Mouse (Mus musculus) hindbrain, embryonic 11.5 days (tissue): ENCODE results near the gene Nkd1. TPM values are rescaled to one million over a fixed set of nuclear protein-coding genes. Genes with fewer than 3 reads are reported as not detected.

Experiments used
- ATAC-seq: fragments of 200-750 bp; cut with Nextera tagmentation; 2 replicates; pipeline ENCODE4 v1.8.0; 2017; ENCODE audit warnings: mild to moderate bottlenecking, moderate TSS enrichment, moderate library complexity; ENCODE audit not compliant: low FRiP score
- DNase-seq: peaks from one replicate; pipeline ENCODE4 v3.0.0-alpha.2; 2015; ENCODE audit warnings: low spot score
- H3K27ac ChIP-seq: fragments of 300-500 bp; sonication (generic); 2 replicates; pipeline ENCODE4 v1.5.1; 2014; ENCODE audit warnings: mild to moderate bottlenecking, low read depth, low read length
- H3K27me3 ChIP-seq: fragments of 300-500 bp; sonication (generic); 2 replicates; pipeline ENCODE4 v1.6.1; 2014; ENCODE audit warnings: mild to moderate bottlenecking, low read length, moderate library complexity, mixed read lengths; ENCODE audit not compliant: control insufficient read depth, insufficient read depth
- H3K36me3 ChIP-seq: fragments of 300-500 bp; sonication (generic); 2 replicates; pipeline ENCODE4 v1.6.1; 2014; ENCODE audit warnings: mild to moderate bottlenecking, low read length, moderate library complexity, mixed read lengths; ENCODE audit not compliant: control insufficient read depth, insufficient read depth
- H3K4me1 ChIP-seq: fragments of 300-500 bp; sonication (generic); replicated peaks from 2 replicates; pipeline ENCODE4 v1.6.1; 2014; ENCODE audit warnings: low read length, mixed read lengths; ENCODE audit not compliant: control insufficient read depth, insufficient read depth
- H3K4me2 ChIP-seq: fragments of 300-500 bp; sonication (generic); replicated peaks from 2 replicates; pipeline ENCODE4 v1.6.1; 2014; ENCODE audit warnings: mild to moderate bottlenecking, low read depth, low read length
- H3K4me3 ChIP-seq: fragments of 300-500 bp; sonication (generic); 2 replicates; pipeline ENCODE4 v1.5.1; 2014; ENCODE audit warnings: low read depth, low read length
- H3K9ac ChIP-seq: fragments of 300-500 bp; sonication (generic); 2 replicates; pipeline ENCODE4 v1.6.1; 2014; ENCODE audit warnings: low read depth, low read length
- H3K9me3 ChIP-seq: fragments of 300-500 bp; sonication (generic); 2 replicates; pipeline ENCODE4 v1.6.1; 2016; ENCODE audit warnings: low read length; ENCODE audit not compliant: control insufficient read depth
- WGBS: fragments of 180-500 bp; shearing (Covaris S2); extraction: QIAGEN DNeasy Blood & Tissue Kit; methylation state at CpG from one replicate; pipeline ENCODE4 v1.1.7; 2014; 5-methylcytosine and 5-hydroxymethylcytosine counted together
- polyA plus RNA-seq: library from polyadenylated mRNA; unstranded; fragments of >200 nt; fragmentation: Nextera tagmentation; extraction: Ambion mirVana; gene quantifications from 2 replicates; pipeline ENCODE4 v1.2.1, GENCODE M21; 2014

Gene Nkd1
- polyA plus RNA-seq, 1 experiment from 2014 or later, result 89.8 TPM

GRCm38 (mm10) chr8:88512094-88512794, 8.9 kb upstream of the Nkd1 start:
- H3K4me2 ChIP-seq, result peak overlapping the region; percentile 26; the same call in 1 of the 2 replicates
- H3K27ac ChIP-seq, result peak overlapping the region; percentile 71
- ATAC-seq (peak; percentile 84), DNase-seq (peak; percentile 57)
- H3K9ac ChIP-seq, result peak overlapping the region; percentile 27; the same call in 1 of the 2 replicates
- peaks cover 6% of the 10 kb centered on the region for H3K4me1 ChIP-seq
- no peak overlapping the region for H3K4me3 ChIP-seq
- WGBS, result 2% methylated on average over 15 of the region's 15 CpGs
- no peaks in the 10 kb centered on the region for H3K9me3 ChIP-seq
- H3K27me3 ChIP-seq, result peaks cover 5% of the 10 kb centered on the region; the same call in 1 of the 2 replicates
- H3K36me3 ChIP-seq, result no peaks in the 10 kb centered on the region

GRCm38 (mm10) chr8:88518047-88518446, 3.1 kb upstream of the Nkd1 start:
- Histone ChIP-seq H3K4me2 (no peak overlapping the region), H3K27ac (no peak overlapping the region), H3K9ac (no peak overlapping the region), H3K4me1 (peaks cover 8% of the 10 kb centered on the region), H3K4me3 (no peak overlapping the region), H3K27me3 (peaks cover 6% of the 10 kb centered on the region; the same call in 1 of the 2 replicates), H3K9me3 (no peaks in the 10 kb centered on the region), H3K36me3 (no peaks in the 10 kb centered on the region)
- ATAC-seq (no peak), DNase-seq (no peak)
- WGBS, result 53% methylated on average over 9 of the region's 9 CpGs

- Histone ChIP-seq H3K9ac (no peak overlapping the region), H3K27ac (no peak overlapping the region), H3K9me3 (no peaks in the 10 kb centered on the region), H3K27me3 (0 out of 2 replicates have a peak, but pooled peaks cover 2% of the 10 kb centered on the region), H3K4me2 (no peak overlapping the region), H3K36me3 (no peaks in the 10 kb centered on the region), H3K4me3 (no peak overlapping the region), H3K4me1 (peaks cover 13% of the 10 kb centered on the region)
- DNase-seq (peak; percentile 30), ATAC-seq (no peak)
- 14% methylated on average over 13 of the region's 13 CpGs for WGBS
Measured at GRCm38 (mm10) chr8:88520381-88520780, 773 bp upstream of the Nkd1 start.

DNA sequence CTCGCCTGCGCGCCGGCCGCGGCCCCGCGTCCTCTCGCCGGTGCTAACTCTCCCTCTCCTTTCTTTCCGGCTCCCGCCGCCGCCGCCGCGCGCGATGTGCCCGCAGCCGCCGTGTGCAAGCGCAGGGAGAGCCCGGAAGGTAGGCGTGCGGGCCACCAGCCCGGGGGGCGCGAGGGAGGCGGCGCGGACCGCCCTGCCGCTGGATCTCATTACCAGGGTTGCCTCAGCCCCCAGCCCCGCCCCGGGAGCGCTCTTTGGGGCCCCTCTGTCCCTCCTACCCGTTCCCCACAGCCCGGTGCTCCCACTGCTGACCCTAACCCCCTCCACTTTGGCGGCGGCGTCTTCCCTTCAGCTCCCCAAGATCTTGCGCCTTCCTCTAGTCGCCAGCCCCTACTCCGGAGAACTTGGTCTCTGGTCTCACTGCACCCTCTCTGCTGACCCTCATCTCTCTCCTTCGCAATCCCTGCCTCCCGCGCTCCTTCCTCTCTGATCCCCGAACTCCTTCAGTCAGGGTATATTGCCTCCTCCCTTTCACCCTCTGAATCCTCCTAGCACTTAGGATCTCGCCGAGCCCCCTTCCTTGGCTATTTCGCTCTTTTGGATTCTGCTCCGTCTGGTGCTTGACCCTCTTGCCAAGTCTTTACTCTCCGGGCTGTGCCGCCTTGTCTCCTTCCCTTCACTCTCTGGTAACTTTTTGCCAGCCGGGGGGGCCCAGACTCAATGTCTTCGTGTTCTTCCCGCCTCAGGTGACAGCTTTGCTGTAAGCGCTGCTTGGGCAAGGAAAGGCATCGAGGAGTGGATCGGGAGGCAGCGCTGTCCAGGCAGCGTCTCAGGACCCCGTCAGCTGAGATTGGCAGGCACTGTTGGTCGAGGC, 624 bp downstream of the Nkd1 start:
- under 1% methylated on average over 37 of the region's 65 CpGs for WGBS
- H3K4me2 ChIP-seq, result peak overlapping the region; percentile 92
- H3K4me3 ChIP-seq, result peak overlapping the region; percentile 89
- no peaks in the 10 kb centered on the region for H3K9me3 ChIP-seq
- peaks cover 15% of the 10 kb centered on the region for H3K4me1 ChIP-seq
- peak overlapping the region; percentile 78 for H3K27ac ChIP-seq
- H3K36me3 ChIP-seq, result no peaks in the 10 kb centered on the region
- H3K27me3 ChIP-seq, result 0 out of 2 replicates have a peak, but pooled peaks cover 2% of the 10 kb centered on the region
- ATAC-seq (peak; percentile 46), DNase-seq (peak; percentile 61)
- peak overlapping the region; percentile 93 for H3K9ac ChIP-seq

GRCm38 (mm10) chr8:88522433-88523030, 1.4 kb downstream of the Nkd1 start:
- H3K27me3 ChIP-seq, result 0 out of 2 replicates have a peak, but pooled peaks cover 2% of the 10 kb centered on the region
- H3K4me1 ChIP-seq, result peaks cover 15% of the 10 kb centered on the region
- no peak for ATAC-seq
- H3K9ac ChIP-seq, result peak overlapping the region; percentile 93
- no peaks in the 10 kb centered on the region for H3K36me3 ChIP-seq
- peak overlapping the region; percentile 92 for H3K4me2 ChIP-seq
- peak; percentile 27 for DNase-seq
- WGBS, result 21% methylated on average over 5 of the region's 5 CpGs
- no peaks in the 10 kb centered on the region for H3K9me3 ChIP-seq
- H3K27ac ChIP-seq, result no peak overlapping the region
- H3K4me3 ChIP-seq, result peak overlapping the region; percentile 89

DNA sequence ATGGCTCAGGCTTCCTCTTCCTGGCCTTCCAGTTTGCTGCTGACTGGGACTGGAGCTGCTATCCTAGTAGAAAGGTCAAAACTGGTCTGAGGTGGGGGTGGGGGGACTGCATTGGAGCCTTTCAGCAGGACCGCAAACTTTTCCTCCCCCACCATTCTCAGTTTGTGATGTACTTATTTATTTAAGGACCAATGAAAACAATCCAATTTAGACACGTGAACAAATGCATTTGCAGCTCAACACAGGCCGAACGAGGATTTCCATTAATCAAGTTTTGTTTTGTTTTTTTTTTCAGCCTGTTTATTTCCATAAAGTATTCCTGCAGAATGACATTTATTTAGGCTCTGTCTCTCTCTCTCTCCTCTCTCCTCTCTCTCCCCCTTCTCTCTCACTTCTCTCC, 2.5 kb downstream of the Nkd1 start:
- H3K27ac ChIP-seq, result no peak overlapping the region
- peaks cover 15% of the 10 kb centered on the region for H3K4me1 ChIP-seq
- no peaks in the 10 kb centered on the region for H3K36me3 ChIP-seq
- peak overlapping the region; percentile 92 for H3K4me2 ChIP-seq
- peak; percentile 17 for DNase-seq
- no peak for ATAC-seq
- peak overlapping the region; percentile 89 for H3K4me3 ChIP-seq
- H3K9me3 ChIP-seq, result no peaks in the 10 kb centered on the region
- whole genome bisulfite sequencing, result 27% methylated on average over 4 of the region's 4 CpGs
- 0 out of 2 replicates have a peak, but pooled peaks cover 2% of the 10 kb centered on the region for H3K27me3 ChIP-seq
- H3K9ac ChIP-seq, result peak overlapping the region; percentile 24; the same call in 1 of the 2 replicates

GRCm38 (mm10) chr8:88524132-88524531, 3.0 kb downstream of the Nkd1 start:
- ATAC-seq (no peak), DNase-seq (peak; percentile 25)
- Histone ChIP-seq H3K27ac (peak overlapping the region; percentile 3; the same call in 1 of the 2 replicates), H3K9me3 (no peaks in the 10 kb centered on the region), H3K9ac (no peak overlapping the region), H3K4me3 (peak overlapping the region; percentile 89; the same call in 1 of the 2 replicates), H3K36me3 (no peaks in the 10 kb centered on the region), H3K4me1 (peaks cover 15% of the 10 kb centered on the region), H3K27me3 (0 out of 2 replicates have a peak, but pooled peaks cover 2% of the 10 kb centered on the region), H3K4me2 (peak overlapping the region; percentile 92)
- WGBS, result 11% methylated on average over 4 of the region's 4 CpGs

GRCm38 (mm10) chr8:88524851-88525250, 3.7 kb downstream of the Nkd1 start:
- Histone ChIP-seq H3K9me3 (no peaks in the 10 kb centered on the region), H3K4me1 (peaks cover 15% of the 10 kb centered on the region), H3K36me3 (no peaks in the 10 kb centered on the region), H3K9ac (no peak overlapping the region), H3K4me2 (no peak overlapping the region; the same call in 1 of the 2 replicates), H3K27me3 (0 out of 2 replicates have a peak, but pooled peaks cover 1% of the 10 kb centered on the region), H3K4me3 (peak overlapping the region; percentile 9; the same call in 1 of the 2 replicates), H3K27ac (no peak overlapping the region)
- ATAC-seq, result no peak
- DNase-seq, result no peak
- 72% methylated on average over 7 of the region's 7 CpGs for WGBS
